ENCODE assay signal across 9 mouse cellular contexts in genomic region chr9:43796841-43797740, GRCm38 (mm10). TPM values are rescaled to one million over a fixed set of nuclear protein-coding genes. Genes with fewer than 3 reads are reported as not detected.
DNase-seq lines count a peak whose midpoint lies in the region; ATAC-seq lines count a peak whose summit lies in the region.
"Had no signal": no experiment of that assay in that cellular context is flagged by ENCODE, and none has a peak within 500 bp of the region (broad histone marks: within the 10 kb centered on the region; RNA-seq: fewer than 3 reads in every experiment).

No protein-coding gene starts in this region.

- no peaks in the 10 kb centered on the region for H3K9me3 ChIP-seq in hindbrain, embryonic 11.5 days (ENCODE audit: control insufficient read depth, low read length)
- H3K9me3 ChIP-seq in hindbrain, embryonic 13.5 days = no peaks in the 10 kb centered on the region
- no peaks in the 10 kb centered on the region for H3K9me3 ChIP-seq in embryonic facial prominence, embryonic 15.5 days (replicated peaks)
- no peaks in the 10 kb centered on the region for H3K9me3 ChIP-seq in limb, embryonic 10.5 days (replicated peaks)

- no peak overlapping the region for H3K9ac ChIP-seq in hindbrain, embryonic 11.5 days (ENCODE audit: low read depth, low read length)
- no peak overlapping the region for H3K9ac ChIP-seq in hindbrain, embryonic 13.5 days
- H3K9ac ChIP-seq in embryonic facial prominence, embryonic 15.5 days = no peak overlapping the region

- no peak for ATAC-seq in hindbrain, embryonic 11.5 days (ENCODE audit: low FRiP score)
- ATAC-seq in hindbrain, embryonic 13.5 days (ENCODE audit: low FRiP score) = no peak
- ATAC-seq in embryonic facial prominence, embryonic 15.5 days (ENCODE audit: insufficient number of reproducible peaks, low FRiP score, low TSS enrichment, low read depth) = no peak
- ATAC-seq in frontal cortex, adult (ENCODE audit: low TSS enrichment) = no peak
- ATAC-seq: Patski had no signal

- DNase-seq in hindbrain, embryonic 11.5 days (ENCODE audit: low spot score) = peak; percentile 24
- DNase-seq in Muller cell, postnatal 12 days (ENCODE audit: inconsistent ontology term) = peak; percentile 28
- DNase-seq in limb, embryonic 10.5 days (ENCODE audit: low spot score) = no peak
- no peak for DNase-seq in layer of hippocampus, postnatal 25 days (ENCODE audit: extremely low spot score in 1 of 2, low spot score in 1 of 2)
- no peak for DNase-seq in layer of hippocampus, postnatal 36 days

- H3K4me1 ChIP-seq in hindbrain, embryonic 11.5 days (replicated peaks; ENCODE audit: control insufficient read depth, insufficient read depth, low read length) = peaks cover 2% of the 10 kb centered on the region; the same call in 1 of the 2 replicates
- peaks cover 17% of the 10 kb centered on the region for H3K4me1 ChIP-seq in hindbrain, embryonic 13.5 days (replicated peaks)
- H3K4me1 ChIP-seq in embryonic facial prominence, embryonic 15.5 days = 0 out of 2 replicates have a peak, but pooled peaks cover 13% of the 10 kb centered on the region
- H3K4me1 ChIP-seq in limb, embryonic 10.5 days = peaks cover 19% of the 10 kb centered on the region

- no peak overlapping the region for H3K27ac ChIP-seq in hindbrain, embryonic 11.5 days (ENCODE audit: low read depth, low read length)
- H3K27ac ChIP-seq in hindbrain, embryonic 13.5 days = no peak overlapping the region
- H3K27ac ChIP-seq in embryonic facial prominence, embryonic 15.5 days (replicated peaks) = peak overlapping the region; percentile 34; the same call in 1 of the 2 replicates
- peak overlapping the region; percentile 38; the same call in 1 of the 2 replicates for H3K27ac ChIP-seq in limb, embryonic 10.5 days

- WGBS in hindbrain, embryonic 11.5 days = 80% methylated on average over 11 of the region's 11 CpGs
- WGBS in hindbrain, embryonic 13.5 days = 87% methylated on average over 11 of the region's 11 CpGs
- 73% methylated on average over 11 of the region's 11 CpGs for WGBS in embryonic facial prominence, embryonic 15.5 days
- WGBS in limb, embryonic 10.5 days = 76% methylated on average over 11 of the region's 11 CpGs

- no peak overlapping the region for H3K4me3 ChIP-seq in hindbrain, embryonic 11.5 days (ENCODE audit: low read depth, low read length)
- H3K4me3 ChIP-seq in hindbrain, embryonic 13.5 days = no peak overlapping the region
- no peak overlapping the region for H3K4me3 ChIP-seq in embryonic facial prominence, embryonic 15.5 days (replicated peaks)
- no peak overlapping the region for H3K4me3 ChIP-seq in limb, embryonic 10.5 days

- H3K36me3 ChIP-seq in hindbrain, embryonic 11.5 days (ENCODE audit: control insufficient read depth, insufficient read depth, low read length) = peaks cover 4% of the 10 kb centered on the region; the same call in 1 of the 2 replicates
- H3K36me3 ChIP-seq in hindbrain, embryonic 13.5 days = peaks cover 80% of the 10 kb centered on the region
- H3K36me3 ChIP-seq in embryonic facial prominence, embryonic 15.5 days = peaks cover 38% of the 10 kb centered on the region
- H3K36me3 ChIP-seq in limb, embryonic 10.5 days = peaks cover 26% of the 10 kb centered on the region

- H3K4me2 ChIP-seq in hindbrain, embryonic 11.5 days (replicated peaks; ENCODE audit: low read depth, low read length) = no peak overlapping the region
- H3K4me2 ChIP-seq in hindbrain, embryonic 13.5 days = no peak overlapping the region
- no peak overlapping the region for H3K4me2 ChIP-seq in embryonic facial prominence, embryonic 15.5 days (replicated peaks)

- no peaks in the 10 kb centered on the region for H3K27me3 ChIP-seq in hindbrain, embryonic 11.5 days (ENCODE audit: control insufficient read depth, insufficient read depth, low read length)
- no peaks in the 10 kb centered on the region for H3K27me3 ChIP-seq in hindbrain, embryonic 13.5 days
- no peaks in the 10 kb centered on the region for H3K27me3 ChIP-seq in embryonic facial prominence, embryonic 15.5 days
- H3K27me3 ChIP-seq in limb, embryonic 10.5 days (ENCODE audit: low read depth, poor library complexity, severe bottlenecking) = no peaks in the 10 kb centered on the region
- H3K27me3 ChIP-seq: Patski had no signal

RNA-seq across cellular contexts. Expression of gene Nectin1, which starts 53.3 kb away (rescaled TPM):
- 8.5 and 10.9 TPM in 2 replicates for polyA plus RNA-seq in hindbrain, embryonic 11.5 days (2014; fragmentation: Nextera tagmentation; extraction: Ambion mirVana)
- polyA plus RNA-seq in hindbrain, embryonic 13.5 days (2015; fragmentation: Nextera tagmentation; extraction: Ambion mirVana) = 13.6 and 13.8 TPM in 2 replicates
- 13.4 and 15.1 TPM in 2 replicates for polyA plus RNA-seq in embryonic facial prominence, embryonic 15.5 days (2015; fragmentation: Nextera tagmentation; extraction: Ambion mirVana)
- 3.8 and 4.2 TPM in 2 replicates for polyA plus RNA-seq in limb, embryonic 10.5 days (2016; fragmentation: Nextera tagmentation; extraction: Ambion mirVana)
- total RNA-seq in layer of hippocampus, postnatal 25 days (2021) = 10 to 100 TPM; 83.5 to 89.1 TPM
- total RNA-seq in layer of hippocampus, postnatal 36 days (2021) = 10 to 100 TPM; 73.5 to 75.3 TPM

Comparison
In these comparisons a context has a peak if more than half of its experiments do, and no peak if none do; other contexts are left out.
1. DNase-seq: peak in hindbrain, embryonic 11.5 days (single experiment) and Muller cell, postnatal 12 days (single experiment); none in limb, embryonic 10.5 days (single experiment), layer of hippocampus, postnatal 25 days (0 of 2) and layer of hippocampus, postnatal 36 days (0 of 2).
2. H3K27ac ChIP-seq: peak in embryonic facial prominence, embryonic 15.5 days (single experiment) and limb, embryonic 10.5 days (single experiment); none in hindbrain, embryonic 11.5 days (single experiment) and hindbrain, embryonic 13.5 days (single experiment).